Mouse (Mus musculus) neutrophil, adult 5-6 weeks (primary cell): ENCODE data around the gene Fat4. TPM values are rescaled to one million over a fixed set of nuclear protein-coding genes. Genes with fewer than 3 reads are reported as not detected.

ENCODE experiments used
- ATAC-seq: fragments of 151-379, 151-347 bp; 2 replicates; pipeline ENCODE4 v1.8.0; 2017; ENCODE audit warnings: mild to moderate bottlenecking, moderate TSS enrichment; ENCODE audit not compliant: insufficient number of reproducible peaks, poor library complexity, low FRiP score, severe bottlenecking; ENCODE audit errors: extremely low read depth
- total RNA-seq: library from RNA; stranded (forward); fragments of 200-1000 nt; gene quantifications from 2 replicates; pipeline ENCODE4 v1.2.3, GENCODE M21; 2017

Fat4 gene
- total RNA-seq, 1 experiment from 2014 or later: not detected

- ATAC-seq: no peak
Measured at GRCm38 (mm10) chr3:38947706-38948105, 61.0 kb downstream of the Fat4 start.

GRCm38 (mm10) chr3:38952602-38953001 is 65.9 kb downstream of the Fat4 start:
- ATAC-seq: no peak

- ATAC-seq: no peak
Measured at GRCm38 (mm10) chr3:38954196-38954595, 67.5 kb downstream of the Fat4 start.

GRCm38 (mm10) chr3:38956012-38956648 is 69.4 kb downstream of the Fat4 start:
- ATAC-seq: no peak

- no peak for ATAC-seq
Measured at GRCm38 (mm10) chr3:38957186-38957585, 70.4 kb downstream of the Fat4 start.

GRCm38 (mm10) chr3:38962328-38962727 is 75.6 kb downstream of the Fat4 start:
- ATAC-seq: no peak

- ATAC-seq: no peak
Measured at GRCm38 (mm10) chr3:38967480-38967879, 80.7 kb downstream of the Fat4 start.

GRCm38 (mm10) chr3:38986379-38986778 is 99.6 kb downstream of the Fat4 start:
- no peak for ATAC-seq

- ATAC-seq: no peak
Measured at GRCm38 (mm10) chr3:38989181-38989580, 102.4 kb downstream of the Fat4 start.

- ATAC-seq: no peak
Measured at GRCm38 (mm10) chr3:39000011-39000410, 113.3 kb downstream of the Fat4 start.

- ATAC-seq: no peak
Measured at GRCm38 (mm10) chr3:39010544-39010943, 123.8 kb downstream of the Fat4 start.

- no peak for ATAC-seq
Measured at GRCm38 (mm10) chr3:39017633-39018032, 130.9 kb downstream of the Fat4 start.

GRCm38 (mm10) chr3:39036113-39036512 is 149.4 kb downstream of the Fat4 start:
- ATAC-seq: no peak

- ATAC-seq: no peak
Measured at GRCm38 (mm10) chr3:39046425-39046824, 159.7 kb downstream of the Fat4 start.

- ATAC-seq: no peak
Measured at GRCm38 (mm10) chr3:39047621-39048303, 161.0 kb downstream of the Fat4 start.

- no peak for ATAC-seq
Measured at GRCm38 (mm10) chr3:39048304-39048667, 161.5 kb downstream of the Fat4 start.

GRCm38 (mm10) chr3:39050130-39050529 is 163.4 kb downstream of the Fat4 start:
- no peak for ATAC-seq

- ATAC-seq: no peak
Measured at GRCm38 (mm10) chr3:39053072-39053471, 166.3 kb downstream of the Fat4 start.
